Mouse (Mus musculus) hindbrain, embryonic 11.5 days (tissue): ENCODE results near the gene Dbx1. TPM values are rescaled to one million over a fixed set of nuclear protein-coding genes. Genes with fewer than 3 reads are reported as not detected.

ENCODE experiments used
- ATAC-seq: fragments of 200-750 bp; cut with Nextera tagmentation; 2 replicates; pipeline ENCODE4 v1.8.0; 2017; ENCODE audit warnings: mild to moderate bottlenecking, moderate TSS enrichment, moderate library complexity; ENCODE audit not compliant: low FRiP score
- DNase-seq: peaks from one replicate; pipeline ENCODE4 v3.0.0-alpha.2; 2015; ENCODE audit warnings: low spot score
- H3K27ac ChIP-seq: fragments of 300-500 bp; sonication (generic); 2 replicates; pipeline ENCODE4 v1.5.1; 2014; ENCODE audit warnings: mild to moderate bottlenecking, low read depth, low read length
- H3K27me3 ChIP-seq: fragments of 300-500 bp; sonication (generic); 2 replicates; pipeline ENCODE4 v1.6.1; 2014; ENCODE audit warnings: mild to moderate bottlenecking, low read length, moderate library complexity, mixed read lengths; ENCODE audit not compliant: control insufficient read depth, insufficient read depth
- H3K36me3 ChIP-seq: fragments of 300-500 bp; sonication (generic); 2 replicates; pipeline ENCODE4 v1.6.1; 2014; ENCODE audit warnings: mild to moderate bottlenecking, low read length, moderate library complexity, mixed read lengths; ENCODE audit not compliant: control insufficient read depth, insufficient read depth
- H3K4me1 ChIP-seq: fragments of 300-500 bp; sonication (generic); replicated peaks from 2 replicates; pipeline ENCODE4 v1.6.1; 2014; ENCODE audit warnings: low read length, mixed read lengths; ENCODE audit not compliant: control insufficient read depth, insufficient read depth
- H3K4me2 ChIP-seq: fragments of 300-500 bp; sonication (generic); replicated peaks from 2 replicates; pipeline ENCODE4 v1.6.1; 2014; ENCODE audit warnings: mild to moderate bottlenecking, low read depth, low read length
- H3K4me3 ChIP-seq: fragments of 300-500 bp; sonication (generic); 2 replicates; pipeline ENCODE4 v1.5.1; 2014; ENCODE audit warnings: low read depth, low read length
- H3K9ac ChIP-seq: fragments of 300-500 bp; sonication (generic); 2 replicates; pipeline ENCODE4 v1.6.1; 2014; ENCODE audit warnings: low read depth, low read length
- H3K9me3 ChIP-seq: fragments of 300-500 bp; sonication (generic); 2 replicates; pipeline ENCODE4 v1.6.1; 2016; ENCODE audit warnings: low read length; ENCODE audit not compliant: control insufficient read depth
- WGBS: fragments of 180-500 bp; shearing (Covaris S2); extraction: QIAGEN DNeasy Blood & Tissue Kit; methylation state at CpG from one replicate; pipeline ENCODE4 v1.1.7; 2014; 5-methylcytosine and 5-hydroxymethylcytosine counted together
- polyA plus RNA-seq: library from polyadenylated mRNA; unstranded; fragments of >200 nt; fragmentation: Nextera tagmentation; extraction: Ambion mirVana; gene quantifications from 2 replicates; pipeline ENCODE4 v1.2.1, GENCODE M21; 2014

Dbx1 gene
- polyA plus RNA-seq, 1 experiment from 2014 or later = 39.4 TPM

DNA sequence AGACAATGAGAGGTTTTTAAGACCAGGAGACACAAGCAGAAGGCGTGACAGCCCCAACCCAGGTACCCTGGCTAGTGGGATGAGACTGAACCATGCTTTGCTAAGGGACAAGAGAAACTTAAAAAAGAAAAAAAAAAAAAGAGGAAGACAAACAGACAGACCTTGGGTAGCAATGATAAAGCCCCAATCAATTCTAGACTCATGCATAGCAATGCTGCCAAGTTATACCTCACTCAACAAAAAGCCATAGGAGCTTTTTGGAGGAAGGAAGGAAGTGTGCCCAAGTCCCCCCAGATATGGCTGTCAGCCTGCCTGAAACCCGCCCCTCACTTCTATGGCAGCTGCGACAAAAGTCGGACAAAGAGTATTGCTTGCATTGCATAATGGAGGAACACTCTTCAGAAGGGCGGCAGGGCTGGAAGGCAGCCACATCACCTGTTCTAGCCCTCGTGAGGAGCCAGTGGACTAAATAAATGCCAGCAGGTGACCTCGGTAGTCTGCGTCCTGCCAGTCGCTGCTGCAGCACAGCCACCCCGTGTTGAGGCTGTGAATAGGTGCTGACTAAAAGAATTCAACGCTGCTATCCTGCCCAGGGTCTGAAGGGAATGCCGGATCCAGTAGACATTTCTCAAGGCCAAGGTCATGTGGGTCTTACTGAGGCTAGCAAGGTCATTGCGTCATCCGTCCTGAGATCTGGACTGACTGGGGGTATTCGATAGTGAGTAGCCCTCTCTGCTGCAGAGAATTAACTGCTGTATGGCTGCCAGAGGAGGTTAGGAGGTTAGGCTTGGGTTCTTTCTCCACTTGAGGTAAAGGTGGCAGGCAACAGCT is 31.5 kb downstream of the Dbx1 start:
- H3K27me3 ChIP-seq = no peaks in the 10 kb centered on the region
- no peaks in the 10 kb centered on the region for H3K4me1 ChIP-seq
- DNase-seq (no peak), ATAC-seq (no peak)
- H3K9me3 ChIP-seq = no peaks in the 10 kb centered on the region
- no peak overlapping the region for H3K27ac ChIP-seq
- no peak overlapping the region for H3K4me3 ChIP-seq
- no peak overlapping the region for H3K4me2 ChIP-seq
- no peak overlapping the region for H3K9ac ChIP-seq
- no peaks in the 10 kb centered on the region for H3K36me3 ChIP-seq
- 91% methylated on average over 15 of the region's 15 CpGs for WGBS

DNA sequence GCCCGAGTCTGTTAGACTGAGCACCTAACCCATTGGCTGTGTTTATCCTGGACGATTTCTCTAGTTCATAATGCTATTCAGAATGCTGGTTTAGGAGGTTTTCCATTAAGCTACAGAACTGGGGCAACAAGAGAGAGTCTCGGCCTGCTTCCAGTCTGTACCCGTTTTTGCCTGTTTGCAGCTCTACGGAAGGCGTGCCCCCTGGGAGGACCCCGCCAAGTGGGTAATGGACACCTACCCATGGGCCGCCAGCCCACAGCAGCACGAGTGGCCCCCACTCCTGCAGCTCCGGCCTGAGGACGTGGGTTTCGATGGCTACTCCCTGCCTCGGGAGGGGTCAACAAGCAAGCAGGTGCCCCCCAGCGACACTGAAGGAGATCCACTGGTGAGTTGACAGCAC is 32.4 kb downstream of the Dbx1 start:
- Histone ChIP-seq H3K4me3 (no peak overlapping the region), H3K4me1 (no peaks in the 10 kb centered on the region), H3K9ac (no peak overlapping the region), H3K9me3 (no peaks in the 10 kb centered on the region), H3K4me2 (no peak overlapping the region), H3K27ac (no peak overlapping the region), H3K36me3 (no peaks in the 10 kb centered on the region), H3K27me3 (no peaks in the 10 kb centered on the region)
- 94% methylated on average over 14 of the region's 14 CpGs for WGBS
- ATAC-seq (no peak), DNase-seq (no peak)

DNA sequence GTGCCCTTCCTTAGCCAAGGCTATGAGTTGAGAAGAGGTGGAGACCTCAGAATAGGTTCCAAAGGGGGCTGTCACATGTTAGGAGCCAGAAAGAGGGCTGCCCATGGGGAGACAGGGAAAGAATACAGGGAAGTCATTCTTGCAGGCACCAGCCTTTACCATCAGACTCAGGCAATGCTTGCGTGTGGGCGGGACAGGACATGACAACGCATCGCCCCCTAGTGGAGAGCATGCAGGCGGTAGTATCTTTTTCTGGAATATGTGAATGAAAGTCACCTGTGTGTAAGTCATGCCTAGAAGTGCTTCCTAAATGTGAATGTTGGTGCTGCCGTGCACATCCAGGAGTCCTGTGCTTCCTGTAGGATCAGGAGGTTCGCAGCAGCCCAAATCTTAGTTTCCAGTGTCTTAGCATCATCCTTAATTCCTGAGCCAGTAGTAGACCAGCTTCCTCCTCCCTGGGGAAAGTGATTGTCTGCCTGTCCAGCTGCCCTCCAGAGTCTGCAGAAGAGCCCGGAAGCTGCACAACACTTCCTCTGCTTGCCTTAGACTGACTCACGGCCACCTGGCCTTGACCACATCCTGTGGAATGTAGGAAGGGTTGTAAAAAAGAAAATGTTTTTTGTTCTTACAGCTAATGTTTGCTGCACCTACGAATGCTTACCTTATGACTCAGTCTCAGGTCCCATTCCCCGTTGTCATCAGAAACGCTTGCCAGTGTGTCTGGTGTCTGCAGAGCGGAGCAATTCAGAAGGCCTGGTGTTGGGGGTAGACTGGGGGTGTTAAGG is 35.3 kb downstream of the Dbx1 start:
- ATAC-seq = no peak; the same call in 1 of the 2 replicates

DNA sequence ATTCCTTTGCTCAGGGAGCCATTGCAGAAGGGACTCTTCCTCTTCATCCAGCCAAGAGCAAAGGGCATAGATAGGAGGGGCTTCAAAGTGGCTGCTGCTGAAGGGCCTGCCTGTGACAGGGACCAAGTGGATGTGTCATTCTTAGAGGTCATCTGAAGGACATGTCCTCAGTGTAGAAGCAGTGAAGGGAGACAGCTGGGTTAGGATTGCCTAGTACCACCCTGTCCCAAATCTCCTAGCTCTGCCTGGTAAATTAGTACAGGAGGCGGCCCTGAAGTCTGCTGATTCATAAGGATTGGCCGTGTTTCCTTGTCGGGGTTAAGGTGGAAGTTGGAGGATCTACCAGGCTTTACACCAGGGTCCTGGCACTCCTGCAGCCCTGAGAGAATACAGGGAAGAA is 36.7 kb downstream of the Dbx1 start:
- no peak for DNase-seq
- no peak overlapping the region for H3K9ac ChIP-seq
- 0 out of 2 replicates have a peak, but pooled peaks cover 3% of the 10 kb centered on the region for H3K36me3 ChIP-seq
- no peak overlapping the region for H3K4me2 ChIP-seq
- no peaks in the 10 kb centered on the region for H3K9me3 ChIP-seq
- no peak overlapping the region for H3K4me3 ChIP-seq
- H3K27ac ChIP-seq = no peak overlapping the region
- no peaks in the 10 kb centered on the region for H3K27me3 ChIP-seq
- ATAC-seq = no peak
- H3K4me1 ChIP-seq = no peaks in the 10 kb centered on the region
- WGBS = 87% methylated on average over 3 of the region's 3 CpGs

More for the DNA sequence above, 35.3 kb downstream of the Dbx1 start:
- no peak overlapping the region for H3K9ac ChIP-seq
- 0 out of 2 replicates have a peak, but pooled peaks cover 3% of the 10 kb centered on the region for H3K36me3 ChIP-seq
- no peaks in the 10 kb centered on the region for H3K4me1 ChIP-seq
- no peaks in the 10 kb centered on the region for H3K27me3 ChIP-seq
- no peak overlapping the region for H3K4me2 ChIP-seq
- DNase-seq = peak; percentile 77
- H3K4me3 ChIP-seq = no peak overlapping the region
- WGBS = 52% methylated on average over 13 of the region's 13 CpGs
- H3K27ac ChIP-seq = no peak overlapping the region
- no peaks in the 10 kb centered on the region for H3K9me3 ChIP-seq

DNA sequence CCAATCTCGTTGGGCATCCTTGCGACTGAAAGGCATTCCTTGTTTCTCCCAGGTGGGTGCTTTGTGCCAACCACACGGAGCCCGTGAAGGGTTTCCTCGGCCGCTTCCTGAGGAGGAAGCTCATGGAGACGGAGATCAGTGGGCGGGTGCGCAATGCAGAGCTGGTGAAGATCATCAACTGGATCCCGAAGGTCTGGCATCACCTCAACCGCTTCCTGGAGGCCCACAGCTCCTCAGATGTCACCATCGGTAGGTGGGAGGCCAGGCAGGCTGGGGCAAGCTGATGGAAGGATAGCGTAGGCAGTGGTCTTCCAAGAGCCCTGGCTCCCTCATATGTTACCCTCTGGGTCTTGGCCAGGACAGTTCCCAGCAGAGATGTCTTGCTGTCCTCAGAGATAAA is 38.4 kb downstream of the Dbx1 start:
- DNase-seq = no peak
- Histone ChIP-seq H3K27me3 (no peaks in the 10 kb centered on the region), H3K4me1 (no peaks in the 10 kb centered on the region), H3K9me3 (no peaks in the 10 kb centered on the region), H3K36me3 (0 out of 2 replicates have a peak, but pooled peaks cover 3% of the 10 kb centered on the region), H3K4me2 (no peak overlapping the region), H3K27ac (no peak overlapping the region), H3K4me3 (no peak overlapping the region), H3K9ac (no peak overlapping the region)
- WGBS = 94% methylated on average over 13 of the region's 13 CpGs
- no peak for ATAC-seq

DNA sequence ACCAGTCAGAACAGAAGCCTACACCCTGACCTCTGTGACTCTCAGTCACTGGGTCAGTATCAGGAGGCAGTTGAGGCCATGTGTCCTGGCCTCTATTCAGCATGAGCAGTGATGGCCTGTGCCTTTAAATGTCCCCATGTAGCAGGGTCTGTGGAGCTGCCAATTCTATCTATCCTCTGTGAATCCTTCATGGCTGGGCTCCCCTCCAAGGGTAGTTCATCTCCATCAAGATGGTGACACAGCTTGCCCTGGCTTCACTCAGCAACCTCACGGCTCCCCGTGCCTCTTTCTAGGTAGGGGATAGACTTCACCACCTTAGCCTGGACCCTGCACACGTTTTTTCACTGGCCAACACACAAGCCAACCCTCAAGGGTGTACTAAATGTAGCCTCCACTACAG is 38.9 kb downstream of the Dbx1 start:
- Histone ChIP-seq H3K9me3 (no peaks in the 10 kb centered on the region), H3K4me3 (no peak overlapping the region), H3K4me1 (no peaks in the 10 kb centered on the region), H3K36me3 (0 out of 2 replicates have a peak, but pooled peaks cover 3% of the 10 kb centered on the region), H3K9ac (no peak overlapping the region), H3K27me3 (no peaks in the 10 kb centered on the region), H3K4me2 (no peak overlapping the region), H3K27ac (no peak overlapping the region)
- ATAC-seq (no peak), DNase-seq (no peak)
- 84% methylated on average over 3 of the region's 3 CpGs for WGBS

DNA sequence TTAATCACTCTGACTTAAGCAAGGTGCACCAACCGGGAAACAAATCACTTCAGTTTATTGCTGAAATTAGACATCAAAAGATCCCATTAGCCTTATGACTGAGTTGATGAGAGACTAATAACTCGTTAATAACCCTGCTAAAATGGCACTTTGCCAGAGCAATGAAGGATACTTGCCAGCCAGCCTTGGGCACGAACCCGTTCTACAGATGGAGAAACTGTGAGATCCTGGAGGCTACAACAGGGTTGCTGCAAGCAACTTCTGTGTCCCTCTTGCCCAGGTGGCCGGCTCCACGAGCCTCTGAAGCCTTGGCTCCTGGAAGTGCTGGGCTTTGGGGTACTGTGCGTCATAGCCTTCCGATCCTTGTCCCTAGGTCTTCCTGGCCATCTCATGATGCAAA is 47.0 kb downstream of the Dbx1 start:
- Histone ChIP-seq H3K9me3 (no peaks in the 10 kb centered on the region), H3K36me3 (0 out of 2 replicates have a peak, but pooled peaks cover 4% of the 10 kb centered on the region), H3K4me1 (no peaks in the 10 kb centered on the region), H3K4me3 (no peak overlapping the region), H3K27me3 (no peaks in the 10 kb centered on the region), H3K4me2 (no peak overlapping the region), H3K27ac (no peak overlapping the region), H3K9ac (no peak overlapping the region)
- DNase-seq (no peak), ATAC-seq (no peak)
- WGBS = 95% methylated on average over 8 of the region's 8 CpGs

DNA sequence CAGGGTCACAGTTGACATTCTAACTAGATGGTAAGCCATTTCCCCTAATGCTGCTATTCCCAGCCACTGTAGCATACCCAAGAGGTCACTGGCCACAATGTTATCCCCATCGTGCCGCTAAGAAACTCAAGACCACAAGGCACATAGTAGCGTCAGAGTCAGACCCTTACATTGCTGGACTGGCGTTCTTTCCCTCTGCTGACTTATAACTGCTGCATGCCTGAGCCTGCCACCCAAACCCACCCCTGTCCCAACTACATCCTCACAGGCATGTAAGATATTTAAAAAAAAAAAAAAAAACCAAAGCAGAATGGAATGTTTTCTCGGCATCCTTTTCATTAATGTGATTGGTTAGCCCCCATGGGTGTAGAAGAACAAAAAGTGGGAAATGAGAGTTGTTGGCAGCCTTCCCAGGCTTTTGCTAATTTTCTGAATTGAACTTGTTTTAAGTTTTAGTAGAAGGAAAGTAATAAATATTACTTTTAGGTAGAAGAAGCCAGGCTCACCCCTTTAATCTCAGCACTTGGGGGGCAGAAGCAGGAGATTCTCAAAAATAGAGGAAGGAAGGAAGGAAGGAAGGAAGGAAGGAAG is 50.0 kb downstream of the Dbx1 start:
- Histone ChIP-seq H3K27ac (no peak overlapping the region), H3K36me3 (0 out of 2 replicates have a peak, but pooled peaks cover 4% of the 10 kb centered on the region), H3K9ac (no peak overlapping the region), H3K4me3 (no peak overlapping the region), H3K4me1 (no peaks in the 10 kb centered on the region), H3K9me3 (no peaks in the 10 kb centered on the region), H3K4me2 (no peak overlapping the region), H3K27me3 (no peaks in the 10 kb centered on the region)
- no peak for ATAC-seq
- DNase-seq = no peak
- WGBS = 92% methylated on average over 5 of the region's 5 CpGs
